Mouse (Mus musculus) lung, adult 2 months (tissue): ENCODE results near the gene Ackr3. TPM values are rescaled to one million over a fixed set of nuclear protein-coding genes. Genes with fewer than 3 reads are reported as not detected.

Experiments
- DNase-seq: peaks from one replicate; pipeline ENCODE4 v3.0.0; 2022
- H3K4me1 ChIP-seq: fragments of 200-500 bp; 2 replicates; pipeline ENCODE4 v1.6.1; 2011; ENCODE audit warnings: low read length; ENCODE audit not compliant: control insufficient read depth, insufficient read depth
- H3K4me3 ChIP-seq: fragments of 200-500 bp; replicated peaks from 2 replicates; pipeline ENCODE3; 2011; ENCODE audit warnings: low read depth, mild to moderate bottlenecking, control low read depth, low read length; ENCODE audit errors: extremely low read depth
- CTCF ChIP-seq: fragments of 200-500 bp; IDR thresholded peaks from 2 replicates; pipeline ENCODE4 v1.5.1; 2011; ENCODE audit warnings: mild to moderate bottlenecking, low read length, control low read depth; ENCODE audit not compliant: insufficient read depth
- POLR2A ChIP-seq: fragments of 200-500 bp; IDR thresholded peaks from 2 replicates; pipeline ENCODE4 v1.6.1; 2011; ENCODE audit warnings: low read depth, mild to moderate bottlenecking, control low read depth, low read length, borderline replicate concordance; ENCODE audit errors: extremely low read depth
- whole genome bisulfite sequencing: fragments of 180-500 bp; shearing (Covaris S2); methylation state at CpG from one replicate; pipeline ENCODE4 v1.1.7; 2018; 5-methylcytosine and 5-hydroxymethylcytosine counted together
- polyA plus RNA-seq: library from polyadenylated mRNA; depleted of rRNA; stranded (reverse); fragments of >200 nt; gene quantifications from 2 replicates; pipeline ENCODE4 v1.2.3, GENCODE M21; 2012

Ackr3 gene
- polyA plus RNA-seq, 1 experiment: 96.4 TPM

DNA sequence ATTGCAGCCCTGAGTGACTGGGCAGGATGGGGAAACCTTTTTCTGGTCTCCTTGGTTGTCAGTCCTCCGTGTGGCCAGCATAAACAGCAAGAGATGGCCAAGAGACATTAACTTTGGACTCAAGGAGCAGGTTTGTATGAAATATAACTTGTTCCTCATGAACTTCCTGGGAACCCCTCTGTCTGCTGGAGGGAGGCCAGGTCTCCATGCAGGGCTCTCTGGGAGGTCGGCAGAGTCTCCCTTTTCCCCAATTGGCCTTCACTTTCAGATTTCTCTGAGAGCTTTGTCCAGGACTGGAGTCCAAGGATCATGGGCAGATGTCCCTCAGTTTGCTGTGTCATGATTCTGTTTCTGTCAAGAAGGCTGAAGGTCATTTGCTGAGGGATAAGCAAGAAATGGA is 6.0 kb downstream of the Ackr3 start:
- no peak overlapping the region for H3K4me3 ChIP-seq
- WGBS: 31% methylated on average over 2 of the region's 2 CpGs
- H3K4me1 ChIP-seq: peaks cover 8% of the 10 kb centered on the region; the same call in 1 of the 2 replicates
- no peak for DNase-seq
- TF ChIP-seq CTCF: no peak
- no peak for TF ChIP-seq POLR2A

DNA sequence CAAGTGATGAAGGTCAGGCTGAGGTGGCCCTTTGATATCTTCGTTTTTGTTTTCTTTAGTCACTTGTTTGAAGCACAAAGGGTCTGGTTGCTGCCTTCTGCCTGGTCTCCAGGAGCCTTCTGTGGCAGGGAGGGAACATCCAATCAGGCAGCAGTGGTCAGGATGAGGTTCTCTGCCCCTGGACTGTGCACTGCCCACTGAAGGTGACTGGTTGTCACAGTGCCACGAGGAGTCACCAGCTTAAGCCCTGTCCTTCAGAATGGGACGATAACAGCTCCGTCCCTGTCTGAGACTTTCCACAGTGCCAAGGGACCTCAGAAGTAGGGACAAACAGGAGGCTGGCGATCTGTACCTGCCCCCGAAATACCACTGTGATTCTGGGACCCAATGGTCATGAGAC is 6.6 kb downstream of the Ackr3 start:
- WGBS: 81% methylated on average over 6 of the region's 6 CpGs
- H3K4me1 ChIP-seq: peaks cover 8% of the 10 kb centered on the region; the same call in 1 of the 2 replicates
- no peak overlapping the region for H3K4me3 ChIP-seq
- TF ChIP-seq CTCF (no peak), POLR2A (no peak)
- DNase-seq: no peak

DNA sequence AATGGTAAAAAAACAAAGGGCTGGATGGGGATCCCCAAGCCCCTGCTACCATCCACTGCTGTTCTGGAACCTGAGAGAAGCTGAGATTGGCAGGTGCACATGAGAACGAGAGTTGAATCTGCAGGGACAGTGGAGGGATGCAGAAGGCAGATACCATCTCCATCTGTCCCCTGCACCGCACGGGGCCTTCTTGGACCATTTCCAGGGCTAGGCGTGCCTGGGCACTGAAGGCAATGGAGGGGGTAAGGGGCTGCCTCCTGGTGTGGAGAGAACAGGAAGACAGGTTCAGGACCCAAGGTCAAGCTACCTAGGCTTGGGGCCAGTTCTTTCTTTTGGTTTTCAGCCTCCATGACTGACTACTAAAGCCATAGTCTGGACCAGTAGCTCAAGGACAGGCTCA is 7.0 kb downstream of the Ackr3 start:
- Histone ChIP-seq H3K4me1 (peaks cover 8% of the 10 kb centered on the region; the same call in 1 of the 2 replicates), H3K4me3 (no peak overlapping the region)
- no peak for TF ChIP-seq POLR2A
- no peak for TF ChIP-seq CTCF
- WGBS: 66% methylated on average over 4 of the region's 4 CpGs
- no peak for DNase-seq

DNA sequence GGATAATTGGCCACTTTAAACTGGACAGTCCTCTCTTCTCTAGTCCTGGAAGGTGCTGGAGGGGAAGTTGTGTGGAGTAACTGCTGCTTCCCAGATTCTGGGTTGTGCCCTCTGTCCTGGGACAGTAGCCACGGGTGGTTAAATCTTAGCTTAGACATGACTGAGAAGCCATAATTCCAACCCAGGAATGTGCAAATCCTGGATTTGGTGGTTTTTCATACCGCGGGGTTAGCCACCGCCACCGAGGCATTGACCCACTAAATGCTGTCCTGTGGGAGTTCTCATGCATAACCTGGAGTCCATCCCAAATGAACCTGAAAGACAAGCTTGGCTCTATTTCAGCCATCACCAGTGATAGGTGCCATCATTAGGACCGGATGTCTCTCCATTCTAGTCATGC is 8.6 kb downstream of the Ackr3 start:
- WGBS: 88% methylated on average over 6 of the region's 6 CpGs
- peaks cover 10% of the 10 kb centered on the region; the same call in 1 of the 2 replicates for H3K4me1 ChIP-seq
- TF ChIP-seq CTCF (no peak), POLR2A (no peak)
- no peak overlapping the region for H3K4me3 ChIP-seq
- no peak for DNase-seq

DNA sequence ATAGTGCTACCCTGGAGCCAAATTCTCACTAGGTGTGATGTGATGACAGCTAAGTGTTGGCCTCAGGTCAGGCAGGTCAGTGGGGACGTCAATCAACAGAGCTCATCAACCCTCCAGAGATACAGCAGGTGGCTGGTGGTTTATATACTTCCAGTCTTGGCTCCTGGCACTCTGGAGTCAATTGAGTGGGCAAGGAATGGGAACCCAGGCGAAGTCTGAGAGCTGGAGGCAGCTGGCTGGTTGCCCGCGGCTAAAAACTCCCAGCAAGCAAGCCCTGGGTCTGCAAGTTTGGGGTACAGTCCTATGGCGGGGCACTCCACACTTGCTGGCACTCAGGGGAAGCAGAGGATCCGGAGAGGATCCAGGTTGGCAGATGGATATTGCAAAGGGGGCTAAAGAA is 9.1 kb downstream of the Ackr3 start:
- no peak for DNase-seq
- Histone ChIP-seq H3K4me3 (no peak overlapping the region), H3K4me1 (peaks cover 8% of the 10 kb centered on the region; the same call in 1 of the 2 replicates)
- TF ChIP-seq POLR2A: no peak
- no peak for TF ChIP-seq CTCF
- WGBS: 78% methylated on average over 6 of the region's 6 CpGs

DNA sequence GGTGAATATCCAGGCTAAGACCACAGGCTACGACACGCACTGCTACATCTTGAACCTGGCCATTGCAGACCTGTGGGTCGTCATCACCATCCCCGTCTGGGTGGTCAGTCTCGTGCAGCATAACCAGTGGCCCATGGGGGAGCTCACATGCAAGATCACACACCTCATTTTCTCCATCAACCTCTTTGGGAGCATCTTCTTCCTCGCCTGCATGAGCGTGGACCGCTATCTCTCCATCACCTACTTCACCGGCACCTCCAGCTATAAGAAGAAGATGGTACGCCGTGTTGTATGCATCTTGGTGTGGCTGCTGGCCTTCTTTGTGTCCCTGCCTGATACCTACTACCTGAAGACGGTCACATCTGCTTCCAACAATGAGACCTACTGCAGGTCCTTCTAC is 10.2 kb downstream of the Ackr3 start:
- Histone ChIP-seq H3K4me1 (peaks cover 5% of the 10 kb centered on the region; the same call in 1 of the 2 replicates), H3K4me3 (no peak overlapping the region)
- WGBS: 95% methylated on average over 12 of the region's 12 CpGs
- no peak for TF ChIP-seq CTCF
- no peak for TF ChIP-seq POLR2A
- no peak for DNase-seq

DNA sequence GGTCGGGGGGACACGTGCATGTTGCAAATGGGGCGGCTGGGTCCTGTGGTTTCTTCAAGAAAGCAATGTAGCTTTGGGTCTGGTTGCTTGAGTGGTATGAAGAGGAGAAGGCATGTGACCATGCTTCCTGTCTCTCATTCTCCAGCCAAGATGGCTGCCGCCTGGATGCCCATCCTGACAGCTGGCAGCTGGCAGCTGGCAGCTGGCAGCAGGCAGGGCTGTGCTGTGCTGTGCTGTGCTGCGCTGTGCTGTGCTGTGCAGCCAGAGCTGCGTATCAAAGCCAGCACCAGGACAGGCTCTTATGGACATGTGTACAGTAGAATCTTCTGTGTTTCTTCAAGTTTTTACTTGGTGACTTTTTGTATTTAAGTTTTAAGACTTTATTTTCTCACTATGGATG is 11.1 kb downstream of the Ackr3 start:
- H3K4me3 ChIP-seq: no peak overlapping the region
- no peak for DNase-seq
- TF ChIP-seq POLR2A (no peak), CTCF (no peak)
- peaks cover 4% of the 10 kb centered on the region; the same call in 1 of the 2 replicates for H3K4me1 ChIP-seq
- WGBS: 80% methylated on average over 6 of the region's 6 CpGs

DNA sequence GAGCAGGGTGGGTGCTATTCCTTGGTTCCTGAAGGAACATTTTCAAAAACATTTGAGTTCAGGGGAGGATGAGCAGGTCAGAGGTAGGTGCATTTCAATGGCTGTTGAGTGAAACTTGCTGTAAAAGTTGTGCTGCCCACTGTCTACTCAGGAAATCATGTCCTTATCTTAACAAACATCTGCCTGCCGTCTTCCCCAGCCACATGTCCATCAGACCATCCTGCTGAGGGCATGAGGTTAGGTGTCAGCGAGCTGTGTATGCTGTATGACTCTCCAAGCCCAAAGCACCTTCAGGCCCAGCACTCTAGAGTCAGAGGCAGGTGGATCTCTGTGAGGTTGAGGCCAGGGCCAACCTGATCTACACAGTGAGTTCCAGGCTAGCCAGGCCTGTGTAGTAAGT is 12.1 kb downstream of the Ackr3 start:
- no peak for DNase-seq
- TF ChIP-seq CTCF (no peak), POLR2A (no peak)
- Histone ChIP-seq H3K4me1 (peaks cover 2% of the 10 kb centered on the region; the same call in 1 of the 2 replicates), H3K4me3 (no peak overlapping the region)
- WGBS: 31% methylated on average over 2 of the region's 2 CpGs

DNA sequence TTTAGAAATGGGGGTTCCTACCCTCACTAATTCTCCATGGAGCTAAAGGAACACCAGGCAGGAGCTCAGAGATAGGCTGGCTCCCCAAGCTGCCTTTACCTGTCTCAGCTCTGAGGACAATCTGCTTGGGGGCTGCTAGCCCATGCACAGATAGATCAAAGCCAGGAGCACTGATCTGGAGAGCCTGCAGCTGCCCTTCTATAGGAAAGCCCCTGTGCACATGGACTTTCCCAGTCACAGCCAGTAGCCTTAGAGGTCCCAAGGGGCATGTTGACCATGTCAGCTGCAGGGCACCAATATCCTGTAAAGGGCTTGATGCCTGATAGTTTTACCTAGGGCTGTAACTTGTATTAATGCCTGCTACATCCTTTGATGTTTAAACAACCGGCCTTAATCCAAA is 12.6 kb downstream of the Ackr3 start:
- H3K4me1 ChIP-seq: peaks cover 2% of the 10 kb centered on the region; the same call in 1 of the 2 replicates
- no peak overlapping the region for H3K4me3 ChIP-seq
- WGBS: 36% methylated on average over 1 of the region's 1 CpGs
- no peak for DNase-seq
- TF ChIP-seq CTCF (no peak), POLR2A (no peak)

DNA sequence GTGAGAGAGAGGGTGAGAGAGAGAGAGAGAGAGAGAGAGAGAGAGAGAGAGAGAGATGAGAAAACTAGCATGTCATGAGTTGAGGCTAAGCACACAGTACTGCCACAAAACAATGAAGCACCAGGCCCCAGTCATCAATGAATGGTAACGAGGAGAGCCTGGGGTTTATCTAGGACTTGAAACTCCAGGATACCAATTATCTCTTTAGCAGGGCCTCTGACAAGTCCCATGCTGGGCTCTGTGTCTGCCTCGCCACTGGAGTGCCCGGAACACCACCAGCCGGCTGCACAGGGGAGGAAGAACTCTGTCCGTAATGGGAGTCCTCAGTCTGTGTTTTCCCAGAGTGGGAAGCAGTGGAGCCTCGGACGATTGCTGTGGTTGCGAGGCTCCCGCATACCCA is 16.5 kb downstream of the Ackr3 start:
- TF ChIP-seq POLR2A (no peak), CTCF (no peak)
- DNase-seq: no peak
- no peak overlapping the region for H3K4me3 ChIP-seq
- peaks cover 2% of the 10 kb centered on the region; the same call in 1 of the 2 replicates for H3K4me1 ChIP-seq
- 59% methylated on average over 9 of the region's 9 CpGs for WGBS
